Mouse (Mus musculus) lung, postnatal 36 days (tissue): ENCODE measurements around the gene Stxbp1.
A peak's percentile ranks its signal among the peaks of the same experiment; 100 is the strongest.

Source experiments
- DNase-seq: peaks from one replicate; pipeline ENCODE4 v3.0.0; 2022; ENCODE audit warnings: mixed read lengths

Gene Stxbp1

GRCm38 (mm10) chr2:32846805-32847467 is at the start of gene Stxbp1:
Stxbp1 (minus strand) TSS chr2:32847245.
- peak; percentile 92 for DNase-seq

DNA sequence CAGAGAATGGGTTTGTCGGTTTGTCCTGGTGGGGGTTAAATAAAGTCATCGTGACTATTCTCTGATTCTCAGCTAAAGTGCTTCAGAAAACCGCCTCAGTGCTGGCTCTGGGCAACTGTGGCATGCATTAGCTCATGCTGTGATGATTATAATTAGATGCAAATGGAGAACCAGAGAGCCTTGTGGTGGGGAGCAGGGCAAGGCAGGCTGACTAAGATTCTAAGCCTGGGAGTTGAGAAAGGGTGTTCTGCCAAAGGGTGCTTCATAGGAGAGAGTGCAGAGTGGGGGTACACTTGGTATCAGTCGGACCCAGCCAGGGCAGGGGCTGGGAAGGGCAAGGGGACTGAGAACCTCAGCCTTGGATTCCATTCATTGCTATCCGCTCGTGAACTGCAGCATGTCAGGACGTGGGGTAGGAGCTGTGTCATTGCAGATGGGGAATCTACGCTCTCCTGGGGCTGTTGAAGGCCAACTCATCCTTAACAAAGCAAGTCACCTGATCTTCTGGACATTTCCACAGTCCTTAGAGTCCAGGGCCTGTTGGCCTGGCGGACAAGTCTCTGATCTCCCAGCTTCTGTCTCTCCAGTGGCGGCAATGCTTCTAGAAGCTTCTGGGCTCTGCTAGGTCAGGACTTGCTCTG is 49.6 kb upstream of the Stxbp1 start:
- no peak for DNase-seq

DNA sequence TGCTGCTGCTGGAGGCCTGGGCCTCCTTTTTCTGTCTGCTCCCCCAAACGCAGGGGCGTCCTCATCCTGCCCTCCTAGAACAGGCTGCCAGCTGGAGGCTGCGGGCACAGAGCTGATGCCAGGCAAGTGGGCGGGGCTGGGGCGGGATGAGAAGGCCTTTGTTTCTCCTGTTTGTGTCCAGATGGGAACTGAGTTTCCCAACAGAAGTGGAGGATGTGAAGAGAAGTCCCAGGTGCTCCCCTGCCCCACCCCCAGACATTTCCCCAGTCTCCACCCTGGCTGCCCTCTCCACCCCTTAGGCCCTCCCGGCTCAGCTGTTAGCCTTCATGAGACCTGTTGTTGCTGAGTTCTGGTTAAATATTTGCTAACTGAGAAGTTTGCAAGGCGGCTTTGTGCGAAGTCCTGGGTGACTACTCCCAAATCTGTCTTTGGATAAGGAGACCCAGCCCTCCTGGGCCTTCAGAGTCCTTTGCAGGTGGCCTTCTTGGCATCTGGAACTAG is 48.6 kb upstream of the Stxbp1 start:
- peak; percentile 65 for DNase-seq

- DNase-seq, result no peak
Observed at GRCm38 (mm10) chr2:32894097-32894496, 47.1 kb upstream of the Stxbp1 start.

- DNase-seq, result no peak
Observed at GRCm38 (mm10) chr2:32892490-32892889, 45.4 kb upstream of the Stxbp1 start.

DNA sequence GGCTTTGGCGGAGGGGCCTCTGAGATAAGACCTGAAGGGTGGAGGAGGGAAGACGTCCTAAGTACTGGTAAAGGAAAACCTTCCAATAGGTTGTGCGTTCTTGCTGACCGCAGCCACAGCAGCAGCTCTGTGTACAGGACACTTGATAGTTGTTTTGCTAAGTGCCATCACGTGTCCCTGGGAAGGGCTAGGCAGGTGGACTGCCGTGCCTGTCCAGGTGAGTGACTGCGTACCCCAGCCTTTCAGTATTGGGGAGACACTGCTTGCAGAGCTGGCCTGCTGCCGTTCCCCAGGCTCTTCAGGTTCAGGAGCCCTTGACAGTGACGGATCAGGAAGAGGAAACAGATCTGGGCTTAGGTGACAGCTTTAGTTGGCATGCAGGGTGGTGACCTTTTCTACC is 44.2 kb upstream of the Stxbp1 start:
- peak; percentile 75 for DNase-seq

DNA sequence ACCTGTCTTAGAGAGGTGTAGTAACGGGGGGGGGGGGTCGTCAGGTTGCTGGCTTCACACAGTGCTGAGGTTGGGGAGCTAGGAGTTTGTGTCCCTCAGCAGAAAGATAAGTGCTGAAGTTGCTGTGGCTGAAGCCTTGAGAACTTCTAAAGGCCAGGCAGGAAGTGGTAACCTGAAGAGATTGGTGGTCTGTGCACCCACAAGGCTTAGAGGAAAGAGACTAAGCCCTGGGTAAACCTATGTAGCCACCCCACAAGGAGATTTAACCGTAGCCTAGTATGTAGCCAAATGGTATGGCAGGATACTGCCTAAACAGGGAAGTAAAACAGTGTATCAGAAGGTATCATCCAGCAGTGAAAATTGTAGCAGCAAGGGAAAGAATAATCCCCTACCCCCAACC is 43.2 kb upstream of the Stxbp1 start:
- DNase-seq, result no peak

- DNase-seq, result no peak
Observed at GRCm38 (mm10) chr2:32888551-32888950, 41.5 kb upstream of the Stxbp1 start.

DNA sequence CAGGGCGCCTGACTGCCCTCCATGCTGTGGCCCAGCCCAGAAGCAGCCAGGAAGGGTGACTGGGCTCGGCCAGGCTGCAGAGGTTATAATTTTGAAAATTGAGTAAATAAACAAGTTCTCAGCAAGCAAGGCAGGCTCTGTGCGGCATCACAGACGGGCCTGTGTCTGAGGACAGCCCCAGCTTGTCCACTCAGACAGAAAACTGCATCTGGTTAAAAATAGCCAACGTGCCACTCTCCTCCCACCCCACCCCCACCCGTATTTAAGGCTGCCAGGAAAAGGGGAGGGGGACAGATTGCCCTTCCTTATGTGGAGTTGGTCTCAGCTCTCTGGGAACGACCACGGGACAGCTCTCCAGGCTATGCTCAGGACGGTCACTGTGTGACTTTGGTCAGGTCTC is 41.0 kb upstream of the Stxbp1 start:
- no peak for DNase-seq

GRCm38 (mm10) chr2:32884745-32885144 is 37.7 kb upstream of the Stxbp1 start:
- DNase-seq, result no peak

DNA sequence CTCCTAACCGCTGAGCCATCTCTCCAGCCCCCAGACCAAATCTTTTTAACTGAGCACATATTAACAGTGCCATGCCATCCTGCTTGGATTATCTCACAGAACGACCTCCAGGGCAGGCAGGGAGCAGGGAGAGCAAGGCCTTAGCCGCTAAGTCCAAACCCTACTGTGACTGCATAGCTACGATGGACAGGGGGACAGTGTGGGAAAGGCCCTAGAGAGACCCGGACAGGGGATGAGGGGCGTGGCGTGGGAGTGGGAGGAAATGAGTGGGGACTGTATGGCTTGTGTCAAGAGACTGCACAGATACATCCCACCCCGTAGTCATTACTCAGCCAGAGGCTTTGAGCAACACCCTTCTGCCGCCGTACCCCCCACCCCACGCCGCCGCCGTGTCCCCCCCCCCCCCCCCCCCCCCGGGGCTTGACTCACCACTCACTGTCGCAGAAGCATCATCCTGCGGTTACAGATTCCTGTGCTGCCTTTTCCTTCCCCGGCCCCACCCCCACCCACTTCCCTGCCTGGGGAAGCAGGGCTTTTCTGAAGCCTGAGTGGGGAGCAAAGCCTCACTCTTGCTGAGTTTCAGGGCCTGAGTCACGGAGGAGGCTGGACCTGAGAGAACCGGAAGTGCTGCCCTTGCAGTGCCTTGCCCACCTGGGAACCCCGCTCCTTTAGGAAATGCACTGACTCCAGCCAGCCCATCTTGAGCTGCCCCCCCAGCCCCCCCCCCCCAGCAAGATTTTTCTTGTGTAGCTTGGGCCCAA is 35.4 kb upstream of the Stxbp1 start:
- DNase-seq, result peak; percentile 75

DNA sequence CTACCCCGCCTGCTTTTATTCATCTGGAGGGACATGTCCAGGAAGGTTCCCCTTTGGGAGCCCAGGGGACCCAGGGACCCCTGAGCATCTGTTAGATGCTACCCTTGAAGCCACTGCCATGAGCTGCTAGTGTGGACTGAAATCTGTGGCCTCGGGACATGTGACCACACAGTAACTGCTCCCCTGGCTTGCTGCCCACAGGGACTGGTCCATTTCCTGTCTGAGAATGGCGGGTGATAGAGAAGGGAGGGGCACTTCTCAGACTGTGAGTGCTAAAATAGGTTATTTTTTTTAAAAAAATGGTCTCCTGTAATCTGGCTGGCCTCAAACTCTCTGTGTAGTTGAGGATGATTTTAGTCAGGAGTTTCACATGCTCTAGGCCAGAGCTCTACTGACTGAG is 34.7 kb upstream of the Stxbp1 start:
- DNase-seq, result peak; percentile 96

DNA sequence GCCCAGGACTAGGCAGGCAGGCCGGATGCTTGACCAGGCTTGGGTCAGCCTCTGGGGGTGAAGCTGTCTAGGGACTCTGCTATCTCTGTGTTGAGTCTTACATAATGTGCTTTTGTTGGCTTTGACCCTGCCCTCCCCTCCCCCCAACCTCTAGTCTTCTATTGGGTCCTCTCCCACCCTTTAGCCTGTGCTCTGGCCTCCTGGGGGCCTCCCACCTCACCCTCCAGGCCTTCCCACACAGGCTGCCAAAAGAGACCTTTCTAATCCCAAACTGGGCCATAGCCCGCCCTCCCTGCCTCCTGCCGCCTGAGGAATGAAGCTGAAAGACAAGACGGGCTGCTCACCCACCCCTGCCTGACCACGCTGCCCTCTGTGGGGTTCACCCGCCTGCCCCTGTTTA is 34.0 kb upstream of the Stxbp1 start:
- no peak for DNase-seq

DNA sequence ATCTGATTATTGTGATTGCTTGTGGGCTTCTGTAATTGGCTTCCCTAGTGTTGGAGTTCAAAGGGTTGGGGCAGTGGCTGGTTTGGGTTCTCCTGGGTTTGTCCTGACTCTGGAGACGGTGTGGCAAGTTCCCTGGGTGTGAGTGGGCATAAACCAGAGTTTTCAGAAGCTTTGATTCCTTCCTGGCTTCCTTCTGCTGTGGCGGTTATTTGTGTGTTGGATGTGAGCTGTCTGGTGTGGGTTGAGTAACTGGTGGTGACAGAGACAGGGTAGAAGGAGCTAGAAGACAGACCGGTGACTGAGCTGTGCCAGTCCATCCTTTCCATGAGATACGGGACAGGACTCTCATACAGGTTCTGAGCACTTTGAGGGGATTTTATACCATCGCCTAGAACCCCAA is 32.5 kb upstream of the Stxbp1 start:
- DNase-seq, result peak; percentile 41

DNA sequence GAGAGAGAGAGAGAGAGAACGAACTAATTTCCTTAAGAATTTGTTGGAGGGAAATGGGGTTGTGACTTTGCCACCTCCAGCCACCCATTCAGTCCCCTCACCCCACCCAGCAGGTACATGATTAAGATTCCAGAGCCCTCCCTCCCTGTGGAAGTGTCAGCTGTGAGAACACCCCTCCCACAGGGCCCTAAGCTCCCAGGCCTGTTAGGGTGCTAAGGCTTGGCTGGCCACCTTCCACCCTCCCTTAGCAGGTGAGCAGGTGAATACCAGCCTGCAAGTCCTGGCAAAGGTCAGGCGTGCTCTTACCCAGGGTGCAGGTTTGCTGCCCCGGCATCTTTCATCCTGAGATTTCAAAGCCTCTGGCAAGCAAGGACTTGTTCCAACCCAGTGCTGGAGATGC is 31.4 kb upstream of the Stxbp1 start:
- peak; percentile 73 for DNase-seq

DNA sequence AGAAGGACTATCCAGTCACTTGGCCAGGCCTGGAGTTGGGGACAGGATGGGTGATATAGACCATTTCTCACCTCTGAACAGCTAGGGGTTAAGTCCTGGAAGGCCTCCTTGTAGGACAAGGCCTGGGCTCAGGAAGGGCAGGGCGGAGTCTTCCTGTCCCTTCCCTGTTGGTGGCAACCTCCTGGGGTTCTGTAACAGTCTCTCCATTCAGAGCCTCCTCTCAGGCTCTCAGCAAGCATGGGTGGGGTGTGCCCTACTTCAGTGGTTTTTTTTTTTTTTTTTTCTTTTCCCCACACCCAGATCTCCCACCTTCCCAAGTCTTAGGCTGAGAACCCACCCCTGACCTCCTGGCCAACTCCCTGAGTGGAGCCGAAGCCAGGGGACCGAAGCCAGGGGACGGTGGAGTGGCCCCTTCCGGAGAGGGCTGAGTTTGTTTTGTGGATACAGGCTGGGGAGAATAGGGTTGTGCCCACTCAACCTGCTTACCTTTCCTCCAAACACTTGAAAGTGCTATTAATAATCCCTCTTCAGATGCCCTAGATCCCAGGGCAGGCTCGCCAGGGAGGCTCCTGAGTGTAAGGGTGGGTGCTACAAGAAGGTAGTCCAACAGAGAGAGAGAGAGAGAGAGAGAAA is 30.8 kb upstream of the Stxbp1 start:
- DNase-seq, result peak; percentile 89

DNA sequence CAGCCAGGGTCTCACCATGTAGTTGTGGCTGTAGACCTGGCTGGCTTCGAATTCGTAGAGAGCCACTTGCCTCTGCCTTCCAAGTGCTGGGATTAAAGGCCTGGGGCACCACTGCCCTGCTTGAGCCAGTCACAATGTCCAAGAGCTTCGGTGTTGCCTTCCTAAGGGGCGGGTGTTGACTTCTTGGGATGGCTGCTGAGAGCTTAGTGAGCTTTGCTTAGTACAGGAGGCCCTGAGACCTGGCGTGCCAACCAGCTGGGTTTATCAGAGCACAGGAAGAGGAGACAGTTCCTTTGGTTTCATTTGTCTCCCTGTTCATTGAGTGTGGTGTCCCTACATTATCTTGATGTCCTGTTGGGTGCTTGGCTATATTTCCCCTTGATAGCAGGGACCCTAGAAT is 30.3 kb upstream of the Stxbp1 start:
- DNase-seq, result peak; percentile 56

DNA sequence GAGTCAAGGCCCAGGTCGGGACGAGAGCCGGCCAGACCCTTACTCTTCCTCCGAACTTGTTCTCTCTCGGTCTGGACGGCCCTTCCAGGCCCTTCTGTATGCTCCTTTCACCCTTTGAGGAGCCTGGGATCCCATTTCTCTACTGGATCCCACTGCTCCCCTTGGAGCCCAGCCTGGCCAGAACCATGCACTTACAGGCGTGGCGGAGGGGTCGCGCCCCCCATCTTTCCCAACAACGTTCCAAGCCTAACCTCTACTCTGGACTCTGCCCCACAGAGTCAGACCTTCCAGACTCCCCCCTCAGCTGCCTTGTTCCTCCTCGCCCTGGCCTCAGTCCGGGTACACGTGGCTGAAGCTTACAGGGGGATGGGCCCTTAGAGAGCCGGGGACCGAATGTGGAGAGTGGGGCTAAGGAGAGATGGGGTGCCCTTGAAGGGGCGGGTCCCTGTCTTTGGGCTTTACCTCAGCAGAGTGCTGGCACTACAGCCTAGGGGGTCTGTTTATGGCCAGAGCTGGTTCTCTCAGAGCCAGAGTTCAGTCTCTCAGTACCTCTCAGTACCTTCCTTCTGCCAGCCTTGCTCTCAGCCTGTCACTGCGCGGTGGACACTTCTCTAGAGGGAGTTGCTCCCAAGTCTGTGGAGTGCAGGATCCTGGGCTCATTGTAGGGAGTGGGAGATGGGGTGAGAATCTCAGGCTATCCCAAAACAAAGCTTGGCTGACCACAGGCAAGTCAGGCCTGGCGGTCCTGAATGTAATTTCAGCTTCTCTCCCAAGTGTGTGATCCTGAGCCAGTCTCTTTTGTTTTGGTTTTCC is 29.7 kb upstream of the Stxbp1 start:
- DNase-seq, result no peak

DNA sequence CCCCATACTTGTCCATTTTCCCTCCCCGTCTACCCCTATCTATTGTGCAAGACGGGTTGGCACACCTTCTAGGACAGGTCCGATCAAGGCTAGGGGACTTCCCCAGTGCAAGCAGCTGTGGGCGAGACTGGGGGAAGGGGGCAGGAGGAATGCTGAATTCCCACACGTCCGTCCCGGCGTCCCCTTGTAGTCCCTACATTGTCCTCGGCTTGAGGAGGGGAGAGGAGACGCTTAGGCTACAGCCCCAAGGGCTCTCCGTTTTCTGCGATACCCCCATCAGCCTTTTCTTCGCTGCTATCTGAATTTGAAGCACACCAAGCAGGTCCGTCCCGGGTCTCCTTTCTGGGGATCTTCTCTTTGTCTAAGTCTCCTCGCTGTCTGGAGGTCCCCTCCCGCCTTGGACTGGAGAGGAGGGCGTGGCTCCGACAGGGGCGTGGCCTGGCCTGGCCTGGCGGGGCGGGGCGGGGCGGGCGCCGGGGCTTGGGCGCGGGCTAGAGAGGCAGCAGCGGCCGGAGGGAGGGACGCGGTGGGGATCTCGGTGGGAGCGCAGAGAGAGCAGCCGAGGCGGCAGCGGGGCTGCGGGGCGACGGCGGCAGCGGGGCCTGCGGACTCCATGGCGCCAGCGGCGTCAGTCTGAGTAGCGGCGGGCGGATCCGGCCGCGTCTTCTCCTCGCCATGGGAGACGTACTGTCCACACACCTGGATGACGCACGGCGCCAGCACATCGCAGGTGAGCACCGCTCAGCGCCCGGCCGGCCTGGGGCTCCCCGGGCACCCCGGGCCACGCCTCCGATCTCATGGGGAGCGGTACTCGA is 28.8 kb upstream of the Stxbp1 start, which contains the start of gene Fam129b:
Gene Fam129b (plus strand): TSS at position 440 of the 815 bp plus-strand sequence.
- DNase-seq, result peak; percentile 92

DNA sequence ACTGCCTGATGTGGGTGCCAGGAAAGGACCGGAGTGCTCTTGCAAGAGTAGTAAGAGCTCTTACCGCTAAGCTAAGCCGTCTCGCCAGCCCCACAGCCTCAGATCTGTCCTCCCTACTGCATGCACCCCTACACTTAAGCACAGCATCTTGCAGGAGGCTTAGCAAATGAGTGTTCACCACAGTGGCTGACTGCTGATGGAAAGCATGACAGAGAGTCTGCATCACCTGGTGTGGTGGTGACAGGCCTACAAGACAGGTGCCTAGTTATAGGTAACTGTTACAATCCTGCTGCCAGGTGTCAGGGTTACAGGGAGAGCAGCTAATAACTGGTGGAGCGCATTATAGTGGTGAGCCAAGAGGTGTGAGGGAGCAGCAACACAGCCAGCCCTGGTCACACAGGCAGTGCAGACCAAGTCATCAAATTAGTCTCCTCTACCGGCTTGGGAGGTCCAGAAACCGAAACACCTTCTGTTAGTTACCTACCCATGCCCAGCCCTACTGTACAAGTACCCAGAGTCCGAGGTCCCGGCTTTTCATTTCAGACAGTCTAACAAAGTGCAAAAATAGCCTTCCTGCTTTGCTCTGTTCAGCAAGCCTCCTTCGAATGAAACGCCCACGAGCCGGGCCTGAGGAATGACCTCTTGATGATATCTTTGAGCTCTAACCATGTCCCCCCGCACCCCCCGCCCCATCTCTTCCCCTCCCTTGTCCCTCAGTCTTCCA is 28.1 kb upstream of the Stxbp1 start:
- peak; percentile 64 for DNase-seq

GRCm38 (mm10) chr2:32874070-32874469 is 27.0 kb upstream of the Stxbp1 start:
- DNase-seq, result peak; percentile 62
